Mouse (Mus musculus): ENCODE data around the gene Qrich1.

GRCm38 (mm10) chr9:108579344-108579690 is 62.7 kb downstream of the Qrich1 start:
- TF ChIP-seq CTCF (IDR thresholded peaks at IDR 0.05; ENCODE audit: low read depth) = no peak
- TF ChIP-seq EP300 (IDR thresholded peaks at IDR 0.05; ENCODE audit: low read depth) = no peak
